Mouse (Mus musculus) limb, embryonic 14.5 days (tissue): ENCODE data around the gene Mthfs. TPM values are rescaled to one million over a fixed set of nuclear protein-coding genes. Genes with fewer than 3 reads are reported as not detected.
"Not testable (repeated sequence)": the region's sequence is repeated elsewhere in the genome, so short reads cannot be mapped to it uniquely, and the experiment has no call there.

Source experiments
- ATAC-seq: fragments of 200-750 bp; cut with Nextera tagmentation; 2 replicates; pipeline ENCODE4 v1.8.0; 2017; ENCODE audit warnings: low read depth, moderate number of reproducible peaks, moderate TSS enrichment; ENCODE audit not compliant: low FRiP score
- DNase-seq: peaks from one replicate; pipeline ENCODE4 v3.0.0-alpha.2; 2015; ENCODE audit warnings: low spot score
- H3K27ac ChIP-seq: fragments of 300-500 bp; sonication (generic); replicated peaks from 2 replicates; pipeline ENCODE4 v1.5.1; 2014; ENCODE audit warnings: low read depth, mild to moderate bottlenecking, low read length, moderate library complexity, mixed read lengths
- H3K27me3 ChIP-seq: fragments of 300-500 bp; sonication (generic); 2 replicates; pipeline ENCODE4 v1.6.1; 2014; ENCODE audit warnings: low read length, mixed read lengths; ENCODE audit not compliant: control insufficient read depth, insufficient read depth
- H3K36me3 ChIP-seq: fragments of 300-500 bp; sonication (generic); 2 replicates; pipeline ENCODE4 v1.6.1; 2014; ENCODE audit warnings: mild to moderate bottlenecking, low read length, moderate library complexity, mixed read lengths; ENCODE audit not compliant: control insufficient read depth, insufficient read depth
- H3K4me1 ChIP-seq: fragments of 300-500 bp; sonication (generic); 2 replicates; pipeline ENCODE4 v1.6.1; 2014; ENCODE audit warnings: antibody characterized with exemption, low read length, mixed read lengths; ENCODE audit not compliant: control insufficient read depth, insufficient read depth
- H3K4me2 ChIP-seq: fragments of 300-500 bp; sonication (generic); replicated peaks from 2 replicates; pipeline ENCODE4 v1.6.1; 2014; ENCODE audit warnings: low read depth, mild to moderate bottlenecking, low read length, moderate library complexity; ENCODE audit not compliant: severe bottlenecking
- H3K4me3 ChIP-seq: fragments of 300-500 bp; sonication (generic); replicated peaks from 2 replicates; pipeline ENCODE4 v1.5.1; 2014; ENCODE audit warnings: low read length
- H3K9ac ChIP-seq: fragments of 300-500 bp; sonication (generic); 2 replicates; pipeline ENCODE4 v1.6.1; 2014; ENCODE audit warnings: mild to moderate bottlenecking, low read depth, low read length, moderate library complexity; ENCODE audit not compliant: severe bottlenecking
- H3K9me3 ChIP-seq: fragments of 300-500 bp; sonication (generic); 2 replicates; pipeline ENCODE4 v1.6.1; 2016; ENCODE audit warnings: low read length; ENCODE audit not compliant: control insufficient read depth
- WGBS: fragments of 180-500 bp; shearing (Covaris S2); extraction: QIAGEN DNeasy Blood & Tissue Kit; methylation state at CpG from one replicate; pipeline ENCODE4 v1.1.7; 2014; 5-methylcytosine and 5-hydroxymethylcytosine counted together
- polyA plus RNA-seq, 2 experiments: library from polyadenylated mRNA; depleted of rRNA in 1 of 2; stranded (reverse) in 1 of 2; unstranded in 1 of 2; fragments of >200 nt; fragmentation: Nextera tagmentation in 1 of 2; extraction: Ambion mirVana in 1 of 2; gene quantifications; 2 replicates each; pipeline versions ENCODE4 v1.2.1 to v1.2.3; 2012 to 2014

Mthfs gene
- polyA plus RNA-seq (2012; rRNA removed) (16.3 and 20.1 TPM in 2 replicates), polyA plus RNA-seq (2014; fragmentation: Nextera tagmentation; extraction: Ambion mirVana) (28.2 and 29.3 TPM in 2 replicates)

DNA sequence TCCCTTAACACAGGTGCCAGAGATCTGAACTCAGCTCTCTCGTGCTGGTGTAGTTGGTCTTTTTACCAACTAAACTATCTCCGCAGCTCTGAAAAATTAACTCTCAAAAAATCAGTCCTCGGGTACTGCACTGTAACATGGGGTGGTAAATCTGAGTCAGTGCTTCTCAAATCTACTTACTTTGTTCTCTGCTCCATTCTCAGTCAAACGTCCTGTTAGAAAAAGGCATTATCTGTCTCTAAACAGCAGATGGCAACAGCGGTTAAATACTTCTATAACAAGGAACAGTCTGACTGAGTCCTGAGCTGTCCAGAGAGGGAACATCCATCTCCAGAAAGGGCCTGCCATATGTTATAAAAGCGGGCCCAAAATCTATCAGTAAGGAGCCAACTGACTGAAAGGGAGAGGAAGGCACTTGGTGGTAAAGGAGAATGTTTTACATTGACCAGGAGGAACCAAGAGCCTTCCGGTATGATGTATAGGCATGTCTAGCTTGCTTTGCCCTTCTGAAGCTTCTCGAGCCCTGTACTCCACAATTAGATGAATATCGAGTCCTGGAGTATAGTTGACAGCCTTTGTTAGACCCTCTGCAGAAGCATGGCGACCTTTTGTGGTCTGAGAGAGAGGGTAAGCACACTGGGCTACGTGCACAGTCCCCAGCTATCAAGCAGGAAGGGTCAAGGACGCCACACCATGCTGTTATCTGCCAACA lies at the start of gene Mthfs:
TSS of gene Mthfs (plus strand) at position 324 of the 712 bp plus-strand sequence.
- peak; percentile 62 for ATAC-seq
- not testable (repeated sequence) for DNase-seq, H3K36me3 ChIP-seq, H3K27me3 ChIP-seq, H3K4me1 ChIP-seq, H3K9me3 ChIP-seq
- H3K4me2 ChIP-seq = peak within 1 kb of the TSS; percentile 45
- peak within 1 kb of the TSS; percentile 36; the same call in 1 of the 2 replicates for H3K9ac ChIP-seq
- 29% methylated on average over 9 of the region's 12 CpGs for WGBS
- H3K4me3 ChIP-seq = peak within 1 kb of the TSS; percentile 31
- peak within 1 kb of the TSS; percentile 68; the same call in 1 of the 2 replicates for H3K27ac ChIP-seq

DNA sequence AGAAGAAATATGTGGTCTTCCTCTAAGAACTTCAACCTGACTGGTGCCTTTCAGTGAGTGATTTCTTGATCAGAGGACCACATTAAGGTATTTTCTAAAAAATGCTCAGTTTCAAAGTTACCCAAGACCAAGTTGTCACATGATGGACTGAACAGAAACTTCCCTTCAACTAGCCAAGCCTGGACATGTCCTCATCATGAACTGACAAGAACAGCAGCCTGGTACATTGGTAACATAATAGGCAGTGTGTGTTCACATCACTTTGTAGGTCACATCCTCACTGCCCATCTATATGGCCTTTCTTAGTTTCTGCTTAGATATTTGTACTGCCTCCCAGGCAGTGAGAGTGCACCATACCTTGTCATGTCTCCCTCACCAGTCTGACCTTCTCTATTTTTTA lies 37.9 kb upstream of the Mthfs start:
- H3K27me3 ChIP-seq, H3K36me3 ChIP-seq, ATAC-seq: not testable (repeated sequence)

DNA sequence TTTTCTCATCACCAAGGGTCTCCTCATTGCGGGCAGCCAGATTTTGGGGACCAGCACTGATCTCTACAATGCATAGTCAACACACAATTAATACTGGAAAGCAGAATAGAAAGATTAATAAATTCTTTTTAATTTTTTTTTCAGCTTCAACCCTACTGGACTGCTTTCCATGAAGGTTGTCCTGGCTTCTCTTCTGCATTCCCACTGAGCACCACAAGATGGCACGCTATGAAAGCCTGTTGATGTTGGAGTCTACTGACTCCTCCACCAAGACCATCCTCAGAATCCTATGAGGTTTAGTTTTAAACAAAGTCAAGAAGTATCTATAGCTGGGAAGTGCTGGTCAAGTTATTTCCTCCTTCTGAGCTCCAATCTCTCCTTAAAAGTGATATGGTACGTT lies 31.6 kb upstream of the Mthfs start:
- H3K27me3 ChIP-seq, ATAC-seq, H3K9me3 ChIP-seq, H3K4me3 ChIP-seq, H3K4me2 ChIP-seq, H3K9ac ChIP-seq, H3K36me3 ChIP-seq, H3K4me1 ChIP-seq, H3K27ac ChIP-seq: not testable (repeated sequence)
- DNase-seq = peak; percentile 2
- WGBS = 34% methylated on average over 2 of the region's 3 CpGs

More for the DNA sequence above, 37.9 kb upstream of the Mthfs start:
- H3K9ac ChIP-seq, DNase-seq, H3K27ac ChIP-seq, H3K9me3 ChIP-seq, H3K4me2 ChIP-seq, H3K4me3 ChIP-seq, H3K4me1 ChIP-seq: not testable (repeated sequence)

GRCm38 (mm10) chr9:89179469-89179868 lies 31.0 kb upstream of the Mthfs start:
- H3K27me3 ChIP-seq, H3K9me3 ChIP-seq, DNase-seq, H3K9ac ChIP-seq, H3K4me1 ChIP-seq, H3K27ac ChIP-seq, H3K4me3 ChIP-seq, H3K4me2 ChIP-seq, H3K36me3 ChIP-seq, ATAC-seq: not testable (repeated sequence)
- WGBS = 73% methylated on average over 2 of the region's 4 CpGs

DNA sequence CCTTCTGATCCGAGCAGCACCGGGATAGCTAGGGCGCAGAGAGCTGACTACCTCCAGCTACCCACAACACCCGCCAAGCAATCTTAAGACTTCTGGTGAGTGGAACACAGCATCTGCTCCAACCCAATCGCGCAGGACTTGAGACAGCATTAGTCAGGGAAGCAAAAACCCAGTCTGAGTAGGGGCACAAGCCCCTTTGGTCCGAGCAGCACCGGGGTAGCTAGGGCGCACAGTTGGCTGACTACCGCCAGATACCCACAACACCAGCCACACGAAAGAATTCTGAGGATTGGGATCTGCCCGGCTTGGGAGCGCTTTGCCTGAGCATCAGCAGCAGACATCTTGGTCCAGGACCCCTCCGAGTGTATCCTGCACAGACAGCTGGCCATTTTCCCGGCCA lies 23.5 kb upstream of the Mthfs start:
- 80% methylated on average over 15 of the region's 15 CpGs for WGBS
- not testable (repeated sequence) for H3K4me3 ChIP-seq, ATAC-seq, H3K27ac ChIP-seq, H3K36me3 ChIP-seq, H3K9ac ChIP-seq, H3K27me3 ChIP-seq, H3K4me1 ChIP-seq, H3K4me2 ChIP-seq, DNase-seq, H3K9me3 ChIP-seq

GRCm38 (mm10) chr9:89195483-89195882 lies 15.0 kb upstream of the Mthfs start:
- H3K36me3 ChIP-seq, H3K4me1 ChIP-seq, DNase-seq, ATAC-seq, H3K4me2 ChIP-seq, H3K9me3 ChIP-seq, H3K27me3 ChIP-seq, H3K4me3 ChIP-seq, H3K27ac ChIP-seq, H3K9ac ChIP-seq: not testable (repeated sequence)

GRCm38 (mm10) chr9:89197509-89197908 lies 13.0 kb upstream of the Mthfs start:
- 60% methylated on average over 1 of the region's 1 CpGs for WGBS
- not testable (repeated sequence) for DNase-seq, H3K27me3 ChIP-seq, ATAC-seq, H3K9me3 ChIP-seq, H3K4me1 ChIP-seq, H3K4me2 ChIP-seq, H3K36me3 ChIP-seq, H3K9ac ChIP-seq, H3K27ac ChIP-seq, H3K4me3 ChIP-seq

- not testable (repeated sequence) for ATAC-seq
Observed at GRCm38 (mm10) chr9:89198349-89198748, 12.1 kb upstream of the Mthfs start.

More at GRCm38 (mm10) chr9:89198349-89198748, 12.1 kb upstream of the Mthfs start:
- not testable (repeated sequence) for H3K9me3 ChIP-seq, H3K4me2 ChIP-seq, H3K4me3 ChIP-seq, H3K27me3 ChIP-seq, H3K4me1 ChIP-seq, DNase-seq, H3K27ac ChIP-seq, H3K36me3 ChIP-seq, H3K9ac ChIP-seq
- 89% methylated on average over 3 of the region's 3 CpGs for WGBS
